Mouse (Mus musculus): ENCODE data around the gene Guk1. TPM values are rescaled to one million over a fixed set of nuclear protein-coding genes. Genes with fewer than 3 reads are reported as not detected.
A peak's percentile ranks its signal among the peaks of the same experiment; 100 is the strongest.
"Not testable (repeated sequence)": the region's sequence is repeated elsewhere in the genome, so short reads cannot be mapped to it uniquely, and the experiment has no call there.

The Guk1 gene
- total RNA-seq, 1 experiment from 2014 or later = 45.9 TPM

GRCm38 (mm10) chr11:59212892-59213494, 21.0 kb upstream of the Guk1 start:
- no peak for ATAC-seq (replicated peaks; ENCODE audit: insufficient number of reproducible peaks, low FRiP score, low TSS enrichment, poor library complexity, severe bottlenecking)

- ATAC-seq (replicated peaks; ENCODE audit: insufficient number of reproducible peaks, low FRiP score, low TSS enrichment, poor library complexity, severe bottlenecking) = peak; percentile 49
Measured at GRCm38 (mm10) chr11:59212320-59212719, 20.3 kb upstream of the Guk1 start.

GRCm38 (mm10) chr11:59211561-59211960, 19.5 kb upstream of the Guk1 start:
- ATAC-seq (replicated peaks; ENCODE audit: insufficient number of reproducible peaks, low FRiP score, low TSS enrichment, poor library complexity, severe bottlenecking) = not testable (repeated sequence)

DNA sequence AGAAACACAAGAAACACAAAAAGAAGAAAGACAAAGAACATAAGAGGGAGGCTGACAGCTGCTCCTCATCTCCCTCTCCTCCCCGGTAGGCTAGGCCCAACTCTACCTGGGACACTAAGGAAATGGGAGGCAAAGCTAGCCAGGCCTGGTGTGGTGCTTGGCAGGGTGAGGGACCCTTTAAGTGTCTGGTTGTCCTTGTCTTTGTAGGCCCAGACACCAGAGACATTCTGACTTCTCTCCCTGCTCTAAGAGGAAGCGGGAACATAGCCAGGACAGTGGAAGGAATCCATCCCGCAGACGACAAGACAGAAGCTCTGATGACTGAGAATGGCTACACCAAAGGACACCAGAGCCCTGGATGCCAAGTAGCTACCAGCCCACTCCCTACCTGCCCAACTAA, 18.0 kb upstream of the Guk1 start:
- no peak for ATAC-seq (replicated peaks; ENCODE audit: insufficient number of reproducible peaks, low FRiP score, low TSS enrichment, poor library complexity, severe bottlenecking)

- no peak for ATAC-seq (replicated peaks; ENCODE audit: insufficient number of reproducible peaks, low FRiP score, low TSS enrichment, poor library complexity, severe bottlenecking)
Measured at GRCm38 (mm10) chr11:59209580-59209979, 17.6 kb upstream of the Guk1 start.

- ATAC-seq (replicated peaks; ENCODE audit: insufficient number of reproducible peaks, low FRiP score, low TSS enrichment, poor library complexity, severe bottlenecking) = peak; percentile 53
Measured at GRCm38 (mm10) chr11:59209003-59209441, 17.0 kb upstream of the Guk1 start.

- ATAC-seq (replicated peaks; ENCODE audit: insufficient number of reproducible peaks, low FRiP score, low TSS enrichment, poor library complexity, severe bottlenecking) = peak; percentile 58
Measured at GRCm38 (mm10) chr11:59208153-59208831, 16.3 kb upstream of the Guk1 start, which contains the start of gene 2310033P09Rik. 2310033P09Rik (plus strand) TSS chr11:59208321.

- peak; percentile 91 for ATAC-seq (replicated peaks; ENCODE audit: insufficient number of reproducible peaks, low FRiP score, low TSS enrichment, poor library complexity, severe bottlenecking)
Measured at GRCm38 (mm10) chr11:59202081-59202995, 10.3 kb upstream of the Guk1 start, which contains the start of gene Mrpl55. Mrpl55 (plus strand) TSS chr11:59202486.

DNA sequence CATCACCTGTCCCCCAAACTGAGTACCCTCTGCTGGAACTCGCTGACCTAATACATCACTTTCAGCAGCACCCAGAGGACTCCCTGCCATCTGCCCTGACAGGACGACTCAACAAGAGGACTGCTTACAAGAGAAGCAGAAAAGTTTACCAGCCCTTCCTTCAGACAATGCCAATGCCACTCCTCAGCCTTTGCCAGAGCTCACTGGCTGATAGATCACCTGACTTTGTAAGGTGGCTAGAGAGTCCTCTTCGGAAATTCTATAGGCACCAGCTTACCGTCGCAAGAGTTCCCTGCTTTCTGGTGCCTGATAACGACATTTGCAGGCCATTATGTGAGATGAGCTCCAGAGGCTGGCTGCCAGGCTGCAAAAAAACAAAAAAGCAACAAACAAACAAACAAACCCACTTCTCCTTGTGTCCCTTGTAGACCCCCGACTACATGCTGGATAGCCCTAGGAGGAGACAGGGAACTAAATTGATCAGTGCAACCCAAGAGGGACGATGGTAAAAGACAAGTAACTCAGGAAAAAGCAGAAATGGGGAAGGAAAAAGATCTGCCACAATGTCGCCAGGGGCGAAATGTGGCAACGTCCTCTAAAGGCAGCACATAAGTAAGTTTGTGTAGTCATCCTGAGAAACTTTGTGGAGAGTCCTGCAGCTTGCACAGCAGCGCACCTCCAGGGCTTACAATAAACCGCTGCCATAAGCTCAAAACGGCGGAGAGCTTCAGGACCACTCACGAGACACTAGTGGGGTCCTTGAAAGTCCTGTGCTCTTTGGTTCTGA, 9.4 kb upstream of the Guk1 start:
- ATAC-seq (replicated peaks; ENCODE audit: insufficient number of reproducible peaks, low FRiP score, low TSS enrichment, poor library complexity, severe bottlenecking) = no peak; the same call in 1 of the 2 replicates

GRCm38 (mm10) chr11:59196230-59196629, 4.2 kb upstream of the Guk1 start:
- no peak for ATAC-seq (replicated peaks; ENCODE audit: insufficient number of reproducible peaks, low FRiP score, low TSS enrichment, poor library complexity, severe bottlenecking)

- ATAC-seq (replicated peaks; ENCODE audit: insufficient number of reproducible peaks, low FRiP score, low TSS enrichment, poor library complexity, severe bottlenecking) = peak; percentile 93
Measured at GRCm38 (mm10) chr11:59191231-59192058, 567 bp downstream of the Guk1 start.

DNA sequence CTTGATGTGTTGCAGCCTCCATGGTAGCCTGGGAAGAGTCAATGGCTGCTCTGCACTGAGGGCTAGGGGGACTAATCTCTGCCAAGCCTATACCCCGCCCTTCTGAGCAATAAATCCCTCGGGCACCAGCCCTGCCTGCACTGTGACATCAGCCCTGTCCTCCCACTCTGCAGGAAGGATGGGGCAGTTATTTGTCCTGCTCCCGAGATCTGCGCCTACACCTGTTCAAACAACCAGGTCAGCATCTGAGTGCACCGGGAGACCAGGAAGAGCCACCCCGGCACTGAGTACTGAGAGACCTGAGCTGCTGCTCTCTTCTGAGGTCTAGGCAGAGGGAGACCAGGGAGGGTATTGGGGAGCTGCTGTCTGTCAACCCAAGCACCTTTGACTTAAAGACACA, 4.3 kb downstream of the Guk1 start:
- no peak for ATAC-seq (replicated peaks; ENCODE audit: insufficient number of reproducible peaks, low FRiP score, low TSS enrichment, poor library complexity, severe bottlenecking)

GRCm38 (mm10) chr11:59185490-59185889, 6.5 kb downstream of the Guk1 start:
- no peak for ATAC-seq (replicated peaks; ENCODE audit: insufficient number of reproducible peaks, low FRiP score, low TSS enrichment, poor library complexity, severe bottlenecking)

- ATAC-seq (replicated peaks; ENCODE audit: insufficient number of reproducible peaks, low FRiP score, low TSS enrichment, poor library complexity, severe bottlenecking) = no peak
Measured at GRCm38 (mm10) chr11:59183821-59184220, 8.2 kb downstream of the Guk1 start.

- no peak for ATAC-seq (replicated peaks; ENCODE audit: insufficient number of reproducible peaks, low FRiP score, low TSS enrichment, poor library complexity, severe bottlenecking)
Measured at GRCm38 (mm10) chr11:59182864-59183331, 9.1 kb downstream of the Guk1 start, which contains the start of gene Gjc2. Gjc2 (minus strand) TSS chr11:59183213.

DNA sequence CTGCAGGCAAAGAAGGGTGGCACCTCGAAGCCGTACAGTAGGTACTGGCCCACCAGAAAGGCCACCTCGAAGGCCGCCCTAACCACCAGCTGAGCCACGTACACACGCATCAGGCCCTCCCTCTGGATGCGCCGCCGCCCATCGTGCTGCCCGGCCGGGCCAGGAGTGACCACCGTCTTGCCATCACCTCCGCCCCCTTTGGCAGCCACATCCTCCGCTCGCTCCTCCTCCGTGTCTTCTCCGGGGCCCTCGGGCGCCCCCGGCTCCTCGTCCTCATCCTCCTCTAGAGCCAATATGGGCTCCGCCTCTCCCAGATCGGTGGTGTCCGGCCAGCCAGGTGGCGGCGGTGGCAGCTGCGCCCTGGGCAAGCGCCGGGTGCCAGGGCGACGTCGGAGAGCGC, 15.1 kb downstream of the Guk1 start:
- no peak for ATAC-seq (replicated peaks; ENCODE audit: insufficient number of reproducible peaks, low FRiP score, low TSS enrichment, poor library complexity, severe bottlenecking)

DNA sequence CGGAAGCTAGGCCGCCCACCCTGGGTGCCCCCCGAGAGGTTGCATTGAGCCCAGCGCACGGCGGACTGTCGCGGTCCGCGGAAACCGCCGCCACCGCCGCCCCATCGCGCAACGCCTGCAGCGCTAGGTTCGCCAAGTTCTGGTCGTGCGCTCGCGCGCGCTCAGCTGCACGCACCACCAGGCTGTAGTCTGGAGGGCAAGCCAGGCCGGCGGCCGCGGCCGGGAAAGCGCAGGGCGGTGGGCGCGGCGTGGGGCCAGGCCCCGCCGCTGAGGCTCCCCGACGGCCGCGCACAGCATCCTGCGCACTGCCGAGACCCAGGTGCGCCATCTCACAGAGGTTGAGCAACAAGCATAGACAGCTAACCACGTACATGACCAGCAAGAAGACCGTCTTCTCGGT, 15.5 kb downstream of the Guk1 start:
- no peak for ATAC-seq (replicated peaks; ENCODE audit: insufficient number of reproducible peaks, low FRiP score, low TSS enrichment, poor library complexity, severe bottlenecking)
